Mouse (Mus musculus) stomach, postnatal 0 days (tissue): Measurements from ENCODE around the gene Rcan3. TPM values are rescaled to one million over a fixed set of nuclear protein-coding genes. Genes with fewer than 3 reads are reported as not detected.

Experiments used
- ATAC-seq: fragments of 200-750 bp; cut with Nextera tagmentation; 2 replicates; pipeline ENCODE4 v1.8.0; 2017; ENCODE audit not compliant: low FRiP score, low TSS enrichment
- DNase-seq: peaks from one replicate; pipeline ENCODE4 v3.0.0-alpha.2; 2016; ENCODE audit warnings: low spot score
- H3K27ac ChIP-seq: fragments of 300-500 bp; sonication (generic); replicated peaks from 2 replicates; pipeline ENCODE4 v1.5.1; 2014; ENCODE audit warnings: mild to moderate bottlenecking, control low read depth
- H3K27me3 ChIP-seq: fragments of 300-500 bp; sonication (generic); 2 replicates; pipeline ENCODE4 v1.6.1; 2014; ENCODE audit warnings: low read length; ENCODE audit not compliant: control insufficient read depth, insufficient read depth
- H3K36me3 ChIP-seq: fragments of 300-500 bp; sonication (generic); 2 replicates; pipeline ENCODE4 v1.6.1; 2014; ENCODE audit warnings: low read length, mixed read lengths; ENCODE audit not compliant: control insufficient read depth, insufficient read depth
- H3K4me1 ChIP-seq: fragments of 300-500 bp; sonication (generic); replicated peaks from 2 replicates; pipeline ENCODE4 v1.6.1; 2014; ENCODE audit warnings: antibody characterized with exemption; ENCODE audit not compliant: control insufficient read depth, insufficient read depth
- H3K4me2 ChIP-seq: fragments of 300-500 bp; sonication (generic); replicated peaks from 2 replicates; pipeline ENCODE4 v1.6.1; 2014; ENCODE audit warnings: low read depth, mild to moderate bottlenecking, control low read depth, moderate library complexity
- H3K4me3 ChIP-seq: fragments of 300-500 bp; sonication (generic); 2 replicates; pipeline ENCODE4 v1.5.1; 2014; ENCODE audit warnings: low read depth, low read length, control low read depth
- H3K9ac ChIP-seq: fragments of 300-500 bp; sonication (generic); 2 replicates; pipeline ENCODE4 v1.6.1; 2014; ENCODE audit warnings: mild to moderate bottlenecking, low read length, control low read depth, mixed read lengths
- H3K9me3 ChIP-seq: fragments of 300-500 bp; sonication (generic); 2 replicates; pipeline ENCODE4 v1.6.1; 2016; ENCODE audit warnings: low read length; ENCODE audit not compliant: control insufficient read depth
- CTCF ChIP-seq: IDR thresholded peaks from 2 replicates; pipeline ENCODE4 v1.5.1; 2016; ENCODE audit warnings: antibody characterized with exemption, low read depth, mild to moderate bottlenecking, moderate library complexity
- EP300 ChIP-seq: optimal IDR thresholded peaks from 2 replicates; pipeline ENCODE3; 2016; ENCODE audit warnings: antibody characterized with exemption
- WGBS: fragments of 180-500 bp; shearing (Covaris S2); extraction: QIAGEN DNeasy Blood & Tissue Kit; methylation state at CpG from one replicate; pipeline ENCODE4 v1.1.7; 2014; 5-methylcytosine and 5-hydroxymethylcytosine counted together
- polyA plus RNA-seq: library from polyadenylated mRNA; unstranded; fragments of >200 nt; fragmentation: Nextera tagmentation; extraction: Ambion mirVana; gene quantifications from 2 replicates; pipeline ENCODE4 v1.2.1, GENCODE M21; 2015

The Rcan3 gene
- polyA plus RNA-seq, 1 experiment from 2014 or later, result 15.8 TPM

- DNase-seq (no peak), ATAC-seq (no peak; the same call in none of the 2 replicates)
- Histone ChIP-seq H3K27ac (peak overlapping the region; percentile 75), H3K27me3 (no peaks in the 10 kb centered on the region), H3K36me3 (no peaks in the 10 kb centered on the region), H3K4me2 (peak overlapping the region; percentile 85), H3K9me3 (no peaks in the 10 kb centered on the region), H3K4me1 (0 out of 2 replicates have a peak, but pooled peaks cover 3% of the 10 kb centered on the region), H3K4me3 (peak overlapping the region; percentile 77), H3K9ac (peak overlapping the region; percentile 64)
- WGBS, result 19% methylated on average over 11 of the region's 11 CpGs
- no peak for TF ChIP-seq EP300
- no peak for TF ChIP-seq CTCF
These were observed 739 bp upstream of the Rcan3 start for GRCm38 (mm10) chr4:135434395-135434789.

GRCm38 (mm10) chr4:135433086-135433442 is 589 bp downstream of the Rcan3 start:
- H3K27ac ChIP-seq, result peak overlapping the region; percentile 79
- peak overlapping the region; percentile 77 for H3K4me3 ChIP-seq
- H3K4me2 ChIP-seq, result peak overlapping the region; percentile 85
- ATAC-seq, result no peak
- H3K9ac ChIP-seq, result peak overlapping the region; percentile 86
- no peak for DNase-seq
- no peaks in the 10 kb centered on the region for H3K27me3 ChIP-seq
- TF ChIP-seq CTCF, result no peak
- TF ChIP-seq EP300, result no peak
- 0 out of 2 replicates have a peak, but pooled peaks cover 3% of the 10 kb centered on the region for H3K4me1 ChIP-seq
- 11% methylated on average over 10 of the region's 10 CpGs for WGBS
- H3K36me3 ChIP-seq, result no peaks in the 10 kb centered on the region
- H3K9me3 ChIP-seq, result no peaks in the 10 kb centered on the region

GRCm38 (mm10) chr4:135429990-135430760 is 3.5 kb downstream of the Rcan3 start:
- Histone ChIP-seq H3K4me3 (no peak overlapping the region), H3K36me3 (no peaks in the 10 kb centered on the region), H3K9ac (no peak overlapping the region), H3K27ac (no peak overlapping the region), H3K9me3 (no peaks in the 10 kb centered on the region), H3K4me2 (no peak overlapping the region), H3K4me1 (0 out of 2 replicates have a peak, but pooled peaks cover 7% of the 10 kb centered on the region), H3K27me3 (no peaks in the 10 kb centered on the region)
- DNase-seq (peak; percentile 16), ATAC-seq (no peak)
- TF ChIP-seq CTCF (no peak), EP300 (no peak)
- 66% methylated on average over 8 of the region's 8 CpGs for WGBS

- DNase-seq, result no peak
- 73% methylated on average over 4 of the region's 4 CpGs for WGBS
These were observed 4.3 kb downstream of the Rcan3 start for GRCm38 (mm10) chr4:135429383-135429782.

GRCm38 (mm10) chr4:135426587-135426986 is 7.1 kb downstream of the Rcan3 start:
- TF ChIP-seq EP300 (no peak), CTCF (no peak)
- Histone ChIP-seq H3K4me2 (no peak overlapping the region), H3K4me3 (no peak overlapping the region), H3K27me3 (no peaks in the 10 kb centered on the region), H3K9ac (no peak overlapping the region), H3K9me3 (no peaks in the 10 kb centered on the region), H3K27ac (no peak overlapping the region), H3K4me1 (0 out of 2 replicates have a peak, but pooled peaks cover 3% of the 10 kb centered on the region), H3K36me3 (peaks cover 6% of the 10 kb centered on the region; the same call in 1 of the 2 replicates)
- 86% methylated on average over 7 of the region's 7 CpGs for WGBS
- no peak for ATAC-seq
- no peak for DNase-seq

More at GRCm38 (mm10) chr4:135429383-135429782, 4.3 kb downstream of the Rcan3 start:
- Histone ChIP-seq H3K4me3 (no peak overlapping the region), H3K9ac (no peak overlapping the region), H3K36me3 (no peaks in the 10 kb centered on the region), H3K27ac (no peak overlapping the region), H3K9me3 (no peaks in the 10 kb centered on the region), H3K4me2 (no peak overlapping the region), H3K4me1 (0 out of 2 replicates have a peak, but pooled peaks cover 7% of the 10 kb centered on the region), H3K27me3 (no peaks in the 10 kb centered on the region)
- no peak for ATAC-seq
- no peak for TF ChIP-seq CTCF
- TF ChIP-seq EP300, result no peak

- no peak for ATAC-seq
- Histone ChIP-seq H3K4me2 (no peak overlapping the region), H3K36me3 (peaks cover 8% of the 10 kb centered on the region), H3K27me3 (no peaks in the 10 kb centered on the region), H3K9me3 (no peaks in the 10 kb centered on the region), H3K4me1 (0 out of 2 replicates have a peak, but pooled peaks cover 3% of the 10 kb centered on the region), H3K4me3 (no peak overlapping the region), H3K27ac (no peak overlapping the region), H3K9ac (no peak overlapping the region)
- TF ChIP-seq CTCF (no peak), EP300 (no peak)
- WGBS, result 61% methylated on average over 9 of the region's 9 CpGs
- DNase-seq, result no peak
These were observed 8.0 kb downstream of the Rcan3 start for GRCm38 (mm10) chr4:135425625-135426024.
